In genomic region chr6:37691976-37692644, GRCm38 (mm10) we compare ENCODE assay signal across 26 mouse cellular contexts.
"Had no signal": no experiment of that assay in that cellular context is flagged by ENCODE, and none has a peak within 500 bp of the region (broad histone marks: within the 10 kb centered on the region; RNA-seq: fewer than 3 reads in every experiment).

No protein-coding gene starts in this region.

- DNase-seq: kidney, adult 18-20 months; kidney, adult 9 months; kidney, postnatal 14 days; layer of hippocampus, postnatal 36 days; left cerebral cortex, postnatal 4 days; liver; lung, adult 18-20 months; lung, postnatal 10 days; lung, postnatal 36 days; midbrain, embryonic 14.5 days; right cerebral cortex, adult 18-20 months; right cerebral cortex, postnatal 14 days; right cerebral cortex, postnatal 4 days; thymus, adult 2 months; thymus, postnatal 14 days; thymus, postnatal 4 days had no signal

- H3K27me3 ChIP-seq: liver, embryonic 12.5 days; liver, embryonic 15.5 days; lung, embryonic 15.5 days; megakaryocyte, embryonic 14.5 days; neural tube, embryonic 12.5 days; neural tube, embryonic 15.5 days had no signal

- H3K36me3 ChIP-seq: liver, embryonic 12.5 days; liver, embryonic 15.5 days; lung, embryonic 15.5 days; midbrain, embryonic 10.5 days; neural tube, embryonic 12.5 days; neural tube, embryonic 15.5 days had no signal

- ATAC-seq: liver, embryonic 12.5 days had no signal

- H3K9me3 ChIP-seq: liver, embryonic 12.5 days; liver, embryonic 15.5 days; lung, embryonic 15.5 days; neural tube, embryonic 12.5 days had no signal

- H3K4me2 ChIP-seq: liver, embryonic 12.5 days; liver, embryonic 15.5 days; lung, embryonic 15.5 days; neural tube, embryonic 12.5 days; neural tube, embryonic 15.5 days had no signal

- H3K4me1 ChIP-seq: liver, embryonic 12.5 days; liver, embryonic 15.5 days; lung, embryonic 15.5 days; megakaryocyte, embryonic 14.5 days; neural tube, embryonic 12.5 days; neural tube, embryonic 15.5 days had no signal

- H3K4me3 ChIP-seq: layer of hippocampus, adult 2 months; left cerebral cortex, adult 2 months; liver, embryonic 12.5 days; liver, embryonic 15.5 days; lung, embryonic 15.5 days; megakaryocyte, embryonic 14.5 days; midbrain, embryonic 10.5 days; neural tube, embryonic 12.5 days; neural tube, embryonic 15.5 days had no signal

- H3K9ac ChIP-seq: liver, embryonic 12.5 days; liver, embryonic 15.5 days; lung, embryonic 15.5 days; neural tube, embryonic 12.5 days; neural tube, embryonic 15.5 days had no signal

- H3K27ac ChIP-seq: layer of hippocampus, adult 2 months; left cerebral cortex, adult 2 months; liver, embryonic 12.5 days; liver, embryonic 15.5 days; lung, embryonic 15.5 days; midbrain, embryonic 10.5 days; neural tube, embryonic 12.5 days; neural tube, embryonic 15.5 days; stomach, postnatal 0 days had no signal
